Mouse (Mus musculus) embryo, embryonic 10.5 days (tissue): ENCODE measurements around the gene Zglp1.

ENCODE experiments used
- DNase-seq: peaks from one replicate; pipeline ENCODE4 v3.0.0-alpha.2; 2015; ENCODE audit warnings: low spot score

Gene Zglp1

DNA sequence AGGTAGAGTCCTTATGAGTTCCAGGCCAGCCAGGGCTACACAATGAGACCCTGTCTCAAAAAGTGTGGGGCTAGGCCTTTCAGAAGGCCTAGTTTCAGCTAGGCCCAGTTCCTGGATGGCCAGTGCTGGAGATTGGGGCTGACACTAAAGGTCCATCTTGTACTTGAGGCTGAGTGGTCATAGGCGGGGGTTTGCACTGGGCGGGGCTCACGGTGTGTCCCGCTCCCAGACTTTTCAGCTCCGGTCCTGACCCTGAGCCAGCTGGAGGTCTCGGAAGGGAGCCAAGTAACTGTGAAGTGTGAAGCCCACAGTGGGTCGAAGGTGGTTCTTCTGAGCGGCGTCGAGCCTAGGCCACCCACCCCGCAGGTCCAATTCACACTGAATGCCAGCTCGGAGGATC, 40.0 kb downstream of the Zglp1 start:
- no peak for DNase-seq

DNA sequence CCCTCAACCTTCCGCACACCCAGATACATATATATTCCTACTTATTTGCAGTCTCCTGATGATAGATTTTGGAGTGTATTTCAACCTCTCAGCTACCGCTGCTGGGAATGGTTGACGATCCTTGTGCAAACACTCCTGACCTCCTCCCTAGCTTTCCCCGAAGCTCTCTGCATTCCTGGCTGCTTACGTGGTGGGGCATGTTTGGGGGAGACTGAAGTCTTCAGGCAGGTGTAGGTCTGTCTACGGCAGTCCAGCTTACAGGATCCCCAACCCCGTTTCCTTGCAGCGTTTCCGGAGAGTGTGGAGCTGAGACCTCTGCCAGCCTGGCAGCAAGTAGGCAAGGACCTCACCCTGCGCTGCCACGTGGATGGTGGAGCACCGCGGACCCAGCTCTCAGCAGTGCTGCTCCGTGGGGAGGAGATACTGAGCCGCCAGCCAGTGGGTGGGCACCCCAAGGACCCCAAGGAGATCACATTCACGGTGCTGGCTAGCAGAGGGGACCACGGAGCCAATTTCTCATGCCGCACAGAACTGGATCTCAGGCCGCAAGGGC, 41.6 kb downstream of the Zglp1 start:
- no peak for DNase-seq

DNA sequence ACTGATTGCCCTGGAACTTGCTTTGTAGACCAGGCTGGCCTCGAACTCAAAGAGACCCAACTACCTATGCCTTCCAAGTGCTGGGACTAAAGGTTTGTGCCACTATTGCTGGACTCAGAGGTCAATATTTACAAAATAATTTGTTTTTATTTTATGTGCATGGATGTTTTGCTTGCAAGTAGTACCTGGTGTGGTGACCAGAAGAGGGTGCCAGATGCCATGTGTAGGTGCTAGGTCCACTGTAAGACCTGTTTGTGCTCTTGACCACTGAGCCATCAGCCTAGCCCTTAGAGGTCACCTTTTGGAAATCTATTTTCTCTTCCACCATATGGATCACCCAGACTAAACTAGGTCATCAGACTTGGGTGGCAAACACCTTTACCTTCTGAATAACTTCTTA, 44.2 kb downstream of the Zglp1 start:
- no peak for DNase-seq

DNA sequence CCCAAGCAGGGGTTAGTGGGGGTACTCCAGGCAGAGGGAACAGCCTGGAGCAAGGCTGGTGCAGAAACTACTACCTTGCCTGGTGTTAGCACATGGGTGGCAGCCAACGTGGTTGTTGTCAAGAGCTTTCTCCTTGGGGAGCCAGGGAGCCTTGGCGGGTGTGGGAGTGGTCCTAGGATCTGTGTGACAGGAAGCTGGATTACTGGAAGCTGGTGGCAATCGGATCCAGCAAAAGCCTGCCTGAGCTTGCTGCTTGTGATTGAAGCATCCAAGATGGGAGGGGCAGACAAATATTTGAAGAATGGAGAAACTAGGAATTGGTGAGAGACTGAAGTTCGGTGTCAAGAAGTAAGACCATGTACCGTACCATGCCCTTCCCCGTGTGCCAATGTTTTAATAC, 44.6 kb downstream of the Zglp1 start:
- DNase-seq: no peak

DNA sequence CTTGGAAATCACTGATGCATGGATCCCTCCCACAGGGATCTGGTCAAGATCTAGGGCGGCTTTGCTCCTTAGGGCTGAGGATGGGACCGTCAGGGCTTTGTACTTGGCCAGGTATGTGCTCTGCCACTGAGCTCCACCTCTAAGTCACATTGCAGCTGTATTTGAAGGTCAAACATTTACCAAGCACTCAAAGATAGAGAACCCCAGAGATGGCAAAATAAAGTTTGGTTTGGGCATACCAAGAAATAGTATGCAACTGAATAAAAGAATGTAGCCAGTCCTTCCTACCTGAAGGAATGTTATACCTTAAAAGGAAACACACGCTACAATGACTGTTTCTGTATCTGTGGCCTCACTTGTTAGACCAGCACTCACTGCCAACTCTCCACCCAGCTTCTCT, 45.5 kb downstream of the Zglp1 start:
- no peak for DNase-seq

DNA sequence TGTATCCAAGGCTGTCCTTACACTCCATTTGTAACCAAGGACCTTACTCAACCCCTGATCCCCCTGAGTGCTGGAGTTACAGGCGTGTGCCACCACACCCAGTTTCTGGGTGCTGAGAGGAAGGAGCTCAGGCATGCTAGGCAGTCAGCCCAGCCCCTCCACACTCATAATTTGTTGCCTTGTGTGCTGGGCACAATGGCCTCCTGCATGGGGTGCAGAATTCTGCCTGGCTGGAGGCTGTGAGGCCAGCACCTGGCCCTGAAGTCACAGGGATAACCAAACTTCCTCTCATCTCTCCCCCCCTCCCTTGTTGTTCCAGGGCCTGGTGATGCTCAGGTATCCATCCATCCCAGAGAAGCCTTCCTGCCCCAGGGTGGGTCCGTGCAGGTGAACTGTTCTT, 48.3 kb downstream of the Zglp1 start:
- DNase-seq: no peak

DNA sequence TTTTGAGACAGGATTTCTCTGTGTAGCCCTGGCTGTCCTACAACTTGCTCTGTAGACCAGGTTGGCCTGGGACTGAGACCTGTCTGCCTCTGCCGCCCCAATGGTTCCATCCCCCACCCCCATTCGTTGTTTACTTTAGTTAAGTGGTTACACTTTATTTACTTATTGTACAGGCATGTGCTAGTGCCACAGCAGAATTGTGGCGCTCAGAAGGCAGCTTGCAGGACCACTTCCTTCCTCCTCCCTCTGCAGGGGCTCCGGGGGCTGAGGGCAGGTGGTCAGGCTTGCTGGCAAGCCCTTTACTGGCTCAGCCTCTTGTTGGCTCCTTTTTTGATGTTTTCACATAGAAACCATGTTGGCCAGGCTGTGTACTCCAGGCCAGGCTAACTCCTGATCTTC, 49.7 kb downstream of the Zglp1 start:
- no peak for DNase-seq

DNA sequence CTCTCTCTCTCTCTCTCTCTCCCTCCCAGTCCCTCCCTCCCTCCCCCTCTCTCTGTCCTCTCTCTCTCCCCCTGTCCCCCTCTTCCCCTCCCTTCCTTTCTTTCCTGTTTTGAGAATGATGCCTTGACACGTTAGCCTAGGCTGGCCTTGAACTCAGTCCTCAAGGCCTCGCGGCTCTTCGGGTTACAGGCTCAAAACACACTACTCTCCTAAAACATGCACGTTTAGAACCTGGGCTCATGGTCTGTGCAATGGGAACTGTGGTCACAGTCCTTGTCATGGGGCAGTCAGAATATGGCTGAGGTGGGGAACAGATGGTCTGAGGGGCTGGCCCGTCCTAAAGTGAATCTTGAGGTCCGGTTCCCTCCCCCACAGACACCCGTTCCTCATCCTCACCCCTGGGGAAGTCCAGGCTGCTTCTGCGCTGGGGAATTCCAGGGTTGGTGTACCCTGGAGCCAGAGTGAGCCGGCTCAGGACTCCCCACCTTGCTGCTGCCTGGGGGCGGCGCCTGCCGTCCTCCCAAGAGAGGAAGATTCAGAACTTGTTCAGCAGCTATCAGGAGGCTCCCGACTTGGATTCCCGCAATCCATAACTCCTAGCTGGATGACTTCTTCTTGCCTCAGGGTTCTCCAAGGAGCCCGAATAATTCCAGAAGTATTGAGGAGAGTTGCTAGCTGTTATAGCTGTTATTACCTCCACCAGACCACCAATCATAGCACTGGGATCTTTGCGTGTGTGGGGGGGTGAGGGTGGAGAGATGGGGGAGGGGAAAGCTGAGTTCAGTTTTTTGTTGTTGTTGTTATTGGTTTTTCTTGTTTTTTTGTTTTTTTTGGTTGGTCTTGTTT, 50.3 kb downstream of the Zglp1 start:
- no peak for DNase-seq

DNA sequence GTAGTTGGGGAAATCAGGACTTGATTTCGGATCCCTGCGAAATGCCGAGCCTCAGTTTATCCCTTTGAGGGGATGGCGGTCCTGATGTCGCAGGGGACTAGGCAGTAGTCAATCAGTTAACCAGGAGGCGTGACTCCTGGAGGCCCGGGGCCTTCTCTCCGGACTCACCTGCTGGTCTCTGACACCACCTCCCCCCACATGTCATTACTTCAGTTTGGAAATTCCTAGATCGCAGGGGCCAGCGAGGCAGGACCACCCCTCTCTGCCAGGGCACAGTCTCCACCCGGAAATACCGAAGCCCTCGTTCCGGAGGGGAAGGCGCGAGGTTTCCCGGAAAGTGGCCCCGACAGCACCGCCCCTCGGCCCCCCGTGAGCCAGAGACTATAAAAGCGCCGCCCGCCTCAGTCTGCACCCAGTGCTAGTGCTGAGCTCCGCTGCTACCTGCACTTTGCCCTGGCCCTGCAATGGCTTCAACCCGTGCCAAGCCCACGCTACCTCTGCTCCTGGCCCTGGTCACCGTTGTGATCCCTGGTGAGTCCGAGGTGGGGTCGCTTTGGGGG, 51.2 kb downstream of the Zglp1 start, which contains the start of gene Icam1:
Gene Icam1 (plus strand): TSS at position 415 of the 560 bp plus-strand sequence.
- DNase-seq: no peak

DNA sequence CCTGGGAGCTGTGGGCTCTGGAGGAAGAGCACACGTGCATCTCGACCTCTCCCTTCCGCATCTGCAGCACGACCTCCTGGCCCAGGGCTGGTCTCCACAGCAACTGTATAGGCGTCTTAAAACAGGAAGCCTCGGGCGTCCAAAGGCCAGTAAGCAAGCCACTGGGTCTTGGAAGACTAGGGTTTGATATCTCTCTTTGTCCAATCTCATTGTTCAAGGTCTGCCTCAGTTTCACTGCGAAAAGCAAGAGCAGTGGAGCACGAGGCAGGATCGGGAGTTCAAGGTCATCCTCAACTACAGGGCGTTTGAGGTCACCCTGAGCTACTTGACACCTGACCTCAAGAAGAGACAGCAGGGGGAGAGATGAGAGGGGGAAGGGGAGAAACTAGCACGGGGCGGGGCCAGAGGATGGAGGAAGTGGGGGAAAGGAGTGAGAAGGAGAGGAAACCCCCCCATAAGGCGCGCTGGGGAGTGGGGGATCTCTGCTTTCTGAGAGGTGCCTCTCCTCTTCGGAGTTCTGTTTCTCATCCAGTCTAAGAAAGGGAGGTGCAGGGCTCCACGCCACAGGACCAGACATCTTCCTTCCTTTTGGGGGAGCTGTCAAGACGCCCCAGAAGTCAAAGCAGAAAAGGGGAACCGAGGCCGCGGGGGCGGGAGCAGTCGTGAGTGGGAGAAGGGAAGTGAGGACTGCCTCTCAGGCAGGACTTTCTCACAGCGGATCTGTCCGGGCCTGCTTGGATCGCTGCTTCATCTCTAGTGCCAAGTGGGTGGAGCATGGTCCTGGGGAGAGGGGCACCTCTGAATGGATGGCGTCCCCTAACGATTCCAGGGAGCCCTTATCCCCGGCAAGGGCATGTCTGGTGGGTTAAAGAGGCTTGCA, 52.0 kb downstream of the Zglp1 start:
- DNase-seq: no peak
